Mouse (Mus musculus) midbrain, embryonic 16.5 days (tissue): ENCODE measurements around the gene Armc10. TPM values are rescaled to one million over a fixed set of nuclear protein-coding genes. Genes with fewer than 3 reads are reported as not detected.
A peak's percentile ranks its signal among the peaks of the same experiment; 100 is the strongest.

ENCODE experiments used
- ATAC-seq: fragments of 200-750 bp; cut with Nextera tagmentation; 2 replicates; pipeline ENCODE4 v1.8.0; 2017; ENCODE audit warnings: moderate TSS enrichment
- H3K27ac ChIP-seq: fragments of 300-500 bp; sonication (generic); 2 replicates; pipeline ENCODE4 v1.5.1; 2014; ENCODE audit warnings: mild to moderate bottlenecking, low read length, mixed read lengths
- H3K27me3 ChIP-seq: fragments of 300-500 bp; sonication (generic); 2 replicates; pipeline ENCODE4 v1.6.1; 2014; ENCODE audit warnings: low read depth, low read length, mixed read lengths; ENCODE audit not compliant: control insufficient read depth, insufficient read depth
- H3K36me3 ChIP-seq: fragments of 300-500 bp; sonication (generic); 2 replicates; pipeline ENCODE4 v1.6.1; 2014; ENCODE audit warnings: mild to moderate bottlenecking, low read length, moderate library complexity, mixed read lengths; ENCODE audit not compliant: control insufficient read depth, insufficient read depth
- H3K4me1 ChIP-seq: fragments of 300-500 bp; sonication (generic); 2 replicates; pipeline ENCODE4 v1.6.1; 2014; ENCODE audit warnings: mild to moderate bottlenecking, low read length, mixed read lengths; ENCODE audit not compliant: control insufficient read depth, insufficient read depth
- H3K4me2 ChIP-seq: fragments of 300-500 bp; sonication (generic); 2 replicates; pipeline ENCODE4 v1.6.1; 2014; ENCODE audit warnings: mild to moderate bottlenecking, low read length, mixed read lengths
- H3K4me3 ChIP-seq: fragments of 300-500 bp; sonication (generic); 2 replicates; pipeline ENCODE4 v1.5.1; 2014; ENCODE audit warnings: low read depth, mild to moderate bottlenecking, low read length, moderate library complexity, mixed read lengths
- H3K9ac ChIP-seq: fragments of 300-500 bp; sonication (generic); 2 replicates; pipeline ENCODE4 v1.6.1; 2014; ENCODE audit warnings: low read depth, low read length, mixed read lengths
- H3K9me3 ChIP-seq: fragments of 300-500 bp; sonication (generic); replicated peaks from 2 replicates; pipeline ENCODE4 v1.6.1; 2014; ENCODE audit warnings: mild to moderate bottlenecking, low read length, mixed read lengths; ENCODE audit not compliant: control insufficient read depth, poor library complexity, severe bottlenecking
- WGBS: fragments of 180-500 bp; shearing (Covaris S2); extraction: QIAGEN DNeasy Blood & Tissue Kit; methylation state at CpG from one replicate; pipeline ENCODE4 v1.1.7; 2014; 5-methylcytosine and 5-hydroxymethylcytosine counted together
- polyA plus RNA-seq: library from polyadenylated mRNA; unstranded; fragments of >200 nt; fragmentation: Nextera tagmentation; extraction: Ambion mirVana; gene quantifications from 2 replicates; pipeline ENCODE4 v1.2.1, GENCODE M21; 2015

The Armc10 gene
- polyA plus RNA-seq, 1 experiment from 2014 or later: 58.3 TPM

DNA sequence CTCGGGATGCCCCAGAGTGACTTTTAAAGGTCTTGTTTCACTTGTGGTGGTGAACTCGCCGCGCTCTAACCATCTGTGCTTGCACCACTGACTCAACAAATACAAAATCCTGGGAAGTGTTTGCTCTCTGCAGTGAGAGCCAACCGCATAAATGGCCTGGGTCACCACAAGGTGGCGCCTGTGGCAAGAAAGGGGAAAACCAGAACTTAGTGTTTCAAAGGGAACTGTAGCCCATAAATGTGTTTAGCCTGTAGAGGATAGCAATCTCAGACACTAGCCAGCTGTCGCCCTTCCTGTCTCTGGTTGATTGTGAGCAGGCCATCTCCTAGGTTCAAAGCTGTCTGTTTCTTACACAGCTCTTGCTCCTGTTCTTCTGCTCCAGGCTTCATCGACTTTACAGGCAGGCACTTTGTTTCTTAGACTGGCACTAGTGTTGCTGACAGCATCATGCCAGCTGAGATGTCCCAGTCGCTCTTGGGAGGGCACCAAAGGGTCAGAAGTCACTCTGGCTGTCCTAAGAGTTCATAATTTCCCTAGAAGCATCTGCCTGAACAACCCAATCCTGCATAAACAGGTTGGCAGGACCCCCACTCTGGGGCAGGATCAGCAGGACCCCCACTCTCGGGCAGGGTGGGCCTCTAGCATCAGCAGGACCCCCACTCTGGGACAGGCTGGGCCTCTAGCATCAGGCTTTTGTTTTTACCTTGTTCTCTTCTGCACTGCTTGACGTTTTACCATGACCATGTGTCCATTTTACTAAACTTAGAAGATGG, 13.2 kb downstream of the Armc10 start:
- ATAC-seq: peak; percentile 64; the same call in 1 of the 2 replicates
- Histone ChIP-seq H3K9me3 (no peaks in the 10 kb centered on the region), H3K36me3 (peaks cover 27% of the 10 kb centered on the region)

DNA sequence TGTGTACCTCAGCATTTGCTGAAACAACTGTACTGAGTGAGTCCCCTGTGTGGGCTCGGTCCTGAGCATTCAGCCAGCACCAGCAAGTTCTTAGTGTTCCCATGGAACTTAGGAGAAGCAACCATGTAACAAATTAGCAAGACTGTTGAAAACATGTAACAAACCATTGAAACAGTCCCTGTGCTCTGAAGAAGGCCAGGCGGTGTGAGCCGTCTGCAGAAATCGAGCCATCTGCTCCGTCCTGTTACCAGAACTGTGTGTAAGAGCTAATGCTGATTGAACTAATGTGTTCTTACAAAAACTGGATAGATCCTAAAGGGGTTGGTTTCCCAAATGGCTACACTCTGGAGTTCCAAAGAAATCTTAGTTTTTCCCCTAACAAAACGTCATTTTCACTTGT, 15.2 kb downstream of the Armc10 start:
- no peak for ATAC-seq
- H3K27me3 ChIP-seq: no peaks in the 10 kb centered on the region
- peaks cover 23% of the 10 kb centered on the region for H3K36me3 ChIP-seq
- H3K4me2 ChIP-seq: no peak overlapping the region
- H3K9ac ChIP-seq: no peak overlapping the region
- no peaks in the 10 kb centered on the region for H3K9me3 ChIP-seq
- no peak overlapping the region for H3K4me3 ChIP-seq
- no peak overlapping the region for H3K27ac ChIP-seq
- 90% methylated on average over 6 of the region's 6 CpGs for WGBS
- no peaks in the 10 kb centered on the region; the same call in 1 of the 2 replicates for H3K4me1 ChIP-seq

More for the DNA sequence above, 13.2 kb downstream of the Armc10 start:
- Histone ChIP-seq H3K27ac (no peak overlapping the region), H3K4me3 (no peak overlapping the region), H3K27me3 (no peaks in the 10 kb centered on the region), H3K4me2 (no peak overlapping the region), H3K9ac (no peak overlapping the region), H3K4me1 (no peaks in the 10 kb centered on the region; the same call in 1 of the 2 replicates)
- 50% methylated on average over 11 of the region's 11 CpGs for WGBS

DNA sequence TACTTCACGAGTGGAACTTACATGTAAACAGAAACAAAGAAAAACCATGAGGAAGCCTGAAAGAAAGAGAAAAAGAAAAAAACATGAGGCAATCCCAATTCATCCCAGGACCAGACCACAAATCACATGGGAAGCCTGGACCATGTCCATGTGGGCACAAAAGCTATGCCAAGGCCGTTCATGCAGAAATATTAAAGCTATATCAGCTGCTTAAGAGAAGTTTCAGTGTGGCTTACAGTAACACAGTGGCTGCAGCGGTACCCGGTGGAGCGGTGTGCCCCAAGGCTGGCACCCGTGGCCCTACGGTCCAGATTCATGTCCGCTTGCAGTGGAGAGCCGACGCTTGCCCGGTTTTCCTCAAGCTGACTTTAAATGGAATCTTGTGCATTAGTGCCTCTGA, 17.5 kb downstream of the Armc10 start:
- Histone ChIP-seq H3K27ac (no peak overlapping the region), H3K27me3 (no peaks in the 10 kb centered on the region), H3K4me3 (no peak overlapping the region), H3K9ac (no peak overlapping the region), H3K4me1 (no peaks in the 10 kb centered on the region; the same call in 1 of the 2 replicates), H3K36me3 (peaks cover 20% of the 10 kb centered on the region), H3K9me3 (no peaks in the 10 kb centered on the region), H3K4me2 (no peak overlapping the region)
- 96% methylated on average over 11 of the region's 11 CpGs for WGBS
- no peak for ATAC-seq

GRCm38 (mm10) chr5:21667191-21668137, 21.9 kb downstream of the Armc10 start:
- H3K27ac ChIP-seq: no peak overlapping the region
- no peak overlapping the region for H3K4me3 ChIP-seq
- no peak for ATAC-seq
- no peaks in the 10 kb centered on the region for H3K4me1 ChIP-seq
- H3K4me2 ChIP-seq: no peak overlapping the region
- no peak overlapping the region for H3K9ac ChIP-seq
- 53% methylated on average over 8 of the region's 8 CpGs for WGBS
- H3K9me3 ChIP-seq: no peaks in the 10 kb centered on the region
- H3K36me3 ChIP-seq: peaks cover 5% of the 10 kb centered on the region
- H3K27me3 ChIP-seq: no peaks in the 10 kb centered on the region

DNA sequence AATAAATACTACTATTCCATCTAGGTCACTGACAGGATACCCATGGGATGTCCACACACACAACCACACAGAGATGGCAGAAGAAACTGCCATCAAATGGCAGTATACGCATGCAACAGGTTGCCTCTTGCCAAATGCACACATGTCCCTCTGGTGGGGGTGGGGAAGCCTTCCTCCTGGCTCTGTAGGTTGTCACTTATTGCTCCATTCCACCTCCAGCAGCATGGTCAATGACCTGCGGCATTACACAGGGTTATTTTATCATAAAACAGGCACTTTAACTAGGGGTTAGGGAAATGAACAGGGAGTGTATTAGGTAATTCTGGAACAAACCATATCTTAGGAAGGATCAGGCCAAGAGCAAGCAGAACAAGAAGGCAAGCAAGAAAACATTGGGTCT, 23.7 kb downstream of the Armc10 start:
- Histone ChIP-seq H3K9ac (no peak overlapping the region), H3K27me3 (no peaks in the 10 kb centered on the region), H3K4me3 (no peak overlapping the region), H3K4me2 (no peak overlapping the region), H3K27ac (no peak overlapping the region), H3K4me1 (no peaks in the 10 kb centered on the region), H3K9me3 (no peaks in the 10 kb centered on the region), H3K36me3 (no peaks in the 10 kb centered on the region)
- ATAC-seq: no peak
- 91% methylated on average over 2 of the region's 2 CpGs for WGBS

DNA sequence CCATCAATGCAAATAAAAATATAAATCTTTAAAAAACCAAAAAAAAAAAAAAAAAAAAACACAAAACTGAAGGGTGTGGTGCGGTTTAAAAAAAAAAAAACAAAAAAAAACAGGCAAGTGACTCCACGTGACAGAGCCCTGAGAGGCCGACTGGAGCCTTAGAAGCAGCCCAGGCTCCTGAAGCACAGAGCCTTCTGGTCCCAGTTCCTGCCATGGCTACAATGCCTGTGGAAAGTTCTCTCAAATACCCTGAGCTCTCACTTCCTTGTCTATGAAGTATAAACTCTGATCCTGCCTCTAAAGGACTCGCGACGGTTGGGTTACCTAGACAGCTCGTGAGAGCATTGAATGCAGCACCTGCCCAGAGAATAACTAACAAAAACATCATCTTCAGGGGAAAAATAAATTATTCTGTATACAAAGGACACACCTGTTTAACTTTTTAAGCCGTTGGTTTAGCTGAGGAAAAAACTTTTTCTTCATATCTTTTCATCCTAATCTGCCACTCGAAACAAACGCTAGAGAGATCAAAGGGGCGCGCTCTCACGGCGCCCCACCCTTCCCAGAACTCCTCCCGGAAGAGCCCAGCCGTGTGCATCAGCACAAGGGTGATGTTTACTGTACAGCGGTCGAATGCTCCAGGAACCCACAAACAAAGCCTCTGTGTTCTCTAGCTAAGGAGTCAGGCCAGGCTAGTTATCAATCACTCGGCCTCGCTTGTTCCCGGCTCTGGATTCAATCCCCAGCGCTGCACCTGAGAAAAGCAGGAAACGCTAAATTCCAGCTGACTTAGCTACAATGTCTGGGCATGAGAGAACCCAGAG, 27.4 kb downstream of the Armc10 start:
- Histone ChIP-seq H3K4me2 (peak overlapping the region; percentile 30), H3K4me1 (no peaks in the 10 kb centered on the region), H3K9me3 (no peaks in the 10 kb centered on the region), H3K4me3 (no peak overlapping the region), H3K36me3 (peaks cover 5% of the 10 kb centered on the region; the same call in 1 of the 2 replicates), H3K27ac (no peak overlapping the region), H3K9ac (no peak overlapping the region), H3K27me3 (no peaks in the 10 kb centered on the region)
- ATAC-seq: no peak
- WGBS: 60% methylated on average over 23 of the region's 23 CpGs

DNA sequence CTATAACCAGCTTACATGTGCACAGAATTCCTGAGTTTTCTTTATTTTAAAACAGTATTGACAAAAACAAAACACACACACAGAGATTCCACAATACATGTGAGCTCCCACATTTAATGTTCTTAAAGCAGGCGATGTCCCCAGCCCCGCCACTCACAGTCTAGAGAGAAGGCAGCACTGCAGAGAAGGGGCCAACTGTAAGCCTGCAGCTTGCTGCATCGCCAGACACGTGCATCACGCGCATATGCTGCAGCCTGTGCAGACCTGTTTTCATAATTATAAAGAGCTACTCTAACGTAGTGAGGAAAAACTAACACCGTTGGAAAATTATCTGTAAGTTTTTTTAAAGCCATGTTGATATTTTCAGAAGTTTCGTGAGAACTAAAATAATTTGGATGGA, 28.1 kb downstream of the Armc10 start:
- Histone ChIP-seq H3K4me1 (no peaks in the 10 kb centered on the region), H3K27ac (no peak overlapping the region), H3K27me3 (no peaks in the 10 kb centered on the region), H3K9ac (no peak overlapping the region), H3K4me2 (no peak overlapping the region), H3K9me3 (no peaks in the 10 kb centered on the region), H3K36me3 (peaks cover 5% of the 10 kb centered on the region; the same call in 1 of the 2 replicates), H3K4me3 (no peak overlapping the region)
- 86% methylated on average over 9 of the region's 9 CpGs for WGBS
- ATAC-seq: no peak

GRCm38 (mm10) chr5:21675019-21675418, 29.4 kb downstream of the Armc10 start:
- no peak overlapping the region for H3K4me3 ChIP-seq
- H3K4me1 ChIP-seq: no peaks in the 10 kb centered on the region
- no peak overlapping the region for H3K9ac ChIP-seq
- no peak overlapping the region for H3K27ac ChIP-seq
- no peak for ATAC-seq
- H3K9me3 ChIP-seq: no peaks in the 10 kb centered on the region
- 79% methylated on average over 12 of the region's 12 CpGs for WGBS
- H3K4me2 ChIP-seq: no peak overlapping the region
- H3K27me3 ChIP-seq: no peaks in the 10 kb centered on the region
- H3K36me3 ChIP-seq: peaks cover 5% of the 10 kb centered on the region; the same call in 1 of the 2 replicates
